In the genomic region with DNA sequence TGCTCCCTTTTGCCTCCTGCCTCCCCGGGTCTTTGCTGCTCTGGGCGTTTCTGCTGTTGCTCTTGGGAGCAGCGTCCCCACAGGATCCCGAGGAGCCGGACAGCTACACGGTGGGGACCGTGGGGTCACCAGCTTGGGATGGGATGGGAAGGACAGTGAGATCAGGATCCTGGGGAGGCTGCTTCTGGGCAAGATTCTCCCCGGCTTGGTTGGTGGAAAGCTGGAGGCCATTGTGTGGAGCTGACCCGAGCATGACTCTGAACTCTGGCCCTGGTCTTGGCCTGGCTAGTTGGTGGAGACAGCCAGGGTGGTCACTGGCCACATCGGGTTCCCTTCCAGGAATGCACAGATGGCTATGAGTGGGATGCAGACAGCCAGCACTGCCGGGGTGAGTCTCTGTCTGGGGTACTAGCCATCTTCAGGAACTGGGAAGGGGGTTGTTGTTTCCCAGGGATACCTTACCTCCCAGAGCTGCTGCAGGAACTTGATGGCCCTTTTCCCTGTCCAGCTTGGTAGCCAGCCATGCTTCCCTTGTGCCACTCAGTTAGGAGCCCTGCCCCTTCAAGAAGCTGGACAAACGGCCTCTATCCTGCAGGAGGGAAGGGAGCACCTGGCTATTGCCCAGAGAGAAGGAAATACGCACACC, we compare ENCODE assay signal across 8 mouse cellular contexts. TPM values are rescaled to one million over a fixed set of nuclear protein-coding genes. Genes with fewer than 3 reads are reported as not detected.
DNase-seq lines count a peak whose midpoint lies in the region; ATAC-seq and TF ChIP-seq lines count a peak whose summit lies in the region.

No protein-coding gene starts in this region.

- H3K4me1 ChIP-seq in heart, embryonic 10.5 days, result peaks cover 39% of the 10 kb centered on the region
- H3K4me1 ChIP-seq in MEL (ENCODE audit: control insufficient read depth in 1 of 2, insufficient read depth in 2 of 2, low read length in 2 of 2), result peaks cover 0 to 5% of the 10 kb centered on the region in 2 experiments; a peak in 1 of 4 replicates
- peaks cover 10% of the 10 kb centered on the region; the same call in 1 of the 2 replicates for H3K4me1 ChIP-seq in forebrain, embryonic 14.5 days (ENCODE audit: control insufficient read depth, insufficient read depth, low read length)
- peaks cover 4% of the 10 kb centered on the region; the same call in 1 of the 2 replicates for H3K4me1 ChIP-seq in liver, embryonic 11.5 days (replicated peaks; ENCODE audit: control insufficient read depth, insufficient read depth, low read length)

- ATAC-seq in forebrain, embryonic 14.5 days, result no peak
- ATAC-seq in liver, embryonic 11.5 days (replicated peaks; ENCODE audit: low FRiP score), result no peak

- H3K4me3 ChIP-seq in heart, embryonic 10.5 days, result peak overlapping the region; percentile 81
- H3K4me3 ChIP-seq in MEL (ENCODE audit: control insufficient read depth in 1 of 2, insufficient read depth in 1 of 2, low read depth in 2 of 2, low read length in 2 of 2), result peak overlapping the region; percentile 47 to 92; a peak in 3 of 4 replicates
- H3K4me3 ChIP-seq in forebrain, embryonic 14.5 days (ENCODE audit: low read depth, low read length), result peak overlapping the region; percentile 55
- H3K4me3 ChIP-seq in liver, embryonic 11.5 days (ENCODE audit: low read depth, low read length), result peak overlapping the region; percentile 62

- DNase-seq in heart, embryonic 10.5 days (ENCODE audit: low spot score), result no peak
- DNase-seq in heart, adult 8-10 months (ENCODE audit: low spot score), result no peak
- no peak for DNase-seq in MEL (ENCODE audit: low read depth, low spot score)
- DNase-seq in forebrain, embryonic 14.5 days (ENCODE audit: low spot score), result no peak
- DNase-seq in liver, embryonic 11.5 days (ENCODE audit: low spot score), result no peak
- no peak for DNase-seq in frontal cortex, postnatal 36 days (ENCODE audit: low spot score in 2 of 2)
- DNase-seq in spleen, adult 12 weeks (ENCODE audit: low spot score), result no peak
- no peak for DNase-seq in ovary, postnatal 14 days (ENCODE audit: low spot score)

- peak overlapping the region; percentile 96 for H3K27ac ChIP-seq in heart, embryonic 10.5 days
- H3K27ac ChIP-seq in MEL (ENCODE audit: control insufficient read depth, low read depth, low read length), result no peak overlapping the region
- no peak overlapping the region; the same call in 1 of the 2 replicates for H3K27ac ChIP-seq in forebrain, embryonic 14.5 days (ENCODE audit: low read depth, low read length)
- H3K27ac ChIP-seq in liver, embryonic 11.5 days (ENCODE audit: low read depth, low read length), result peak overlapping the region; percentile 59

- TF ChIP-seq CTCF in MEL (IDR thresholded peaks at IDR 0.05 in 2 of 3, conservative IDR thresholded peaks at IDR 0.05 in 1 of 3; ENCODE audit: control insufficient read depth in 1 of 3, insufficient read depth in 1 of 3, low read depth in 2 of 3, low read length in 3 of 3, poor library complexity in 1 of 3, severe bottlenecking in 1 of 3), result no peak

- no peak for TF ChIP-seq POLR2A in MEL (IDR thresholded peaks at IDR 0.05; ENCODE audit: control insufficient read depth in 1 of 2, insufficient read depth in 1 of 2, low read depth in 1 of 2, low read length in 2 of 2, poor library complexity in 1 of 2)

- TF ChIP-seq EP300 in MEL (IDR thresholded peaks at IDR 0.05; ENCODE audit: low read depth in 1 of 2, low read length in 2 of 2), result no peak

- H3K9ac ChIP-seq in MEL (ENCODE audit: control insufficient read depth, low read depth, low read length, poor library complexity, severe bottlenecking), result peak overlapping the region; percentile 78
- H3K9ac ChIP-seq in forebrain, embryonic 14.5 days (ENCODE audit: low read length), result peak overlapping the region; percentile 78
- peak overlapping the region; percentile 65 for H3K9ac ChIP-seq in liver, embryonic 11.5 days (ENCODE audit: low read depth, low read length)

- no peaks in the 10 kb centered on the region; the same call in 1 of the 2 replicates for H3K79me2 ChIP-seq in MEL (ENCODE audit: control insufficient read depth, insufficient read depth, low read length, poor library complexity)

- H3K36me3 ChIP-seq in heart, embryonic 10.5 days, result peaks cover 41% of the 10 kb centered on the region
- peaks cover 0 to 4% of the 10 kb centered on the region in 2 experiments; a peak in 2 of 4 replicates for H3K36me3 ChIP-seq in MEL (ENCODE audit: control insufficient read depth in 1 of 2, insufficient read depth in 2 of 2, low read length in 2 of 2)
- H3K36me3 ChIP-seq in forebrain, embryonic 14.5 days (ENCODE audit: control insufficient read depth, insufficient read depth, low read length), result peaks cover 11% of the 10 kb centered on the region; the same call in 1 of the 2 replicates
- peaks cover 6% of the 10 kb centered on the region; the same call in 1 of the 2 replicates for H3K36me3 ChIP-seq in liver, embryonic 11.5 days (ENCODE audit: control insufficient read depth, insufficient read depth, low read length)

- H3K4me2 ChIP-seq in forebrain, embryonic 14.5 days (ENCODE audit: low read length), result peak overlapping the region; percentile 94
- H3K4me2 ChIP-seq in liver, embryonic 11.5 days, result peak overlapping the region; percentile 96

- WGBS in heart, embryonic 10.5 days, result 17% methylated on average over 13 of the region's 13 CpGs
- WGBS in forebrain, embryonic 14.5 days, result 28% methylated on average over 13 of the region's 13 CpGs
- 31% methylated on average over 13 of the region's 13 CpGs for WGBS in liver, embryonic 11.5 days

- H3K27me3 ChIP-seq in heart, embryonic 10.5 days (ENCODE audit: insufficient read depth, poor library complexity, severe bottlenecking), result no peaks in the 10 kb centered on the region
- no peaks in the 10 kb centered on the region for H3K27me3 ChIP-seq in MEL (ENCODE audit: control insufficient read depth in 1 of 2, insufficient read depth in 2 of 2, low read length in 2 of 2)
- H3K27me3 ChIP-seq in forebrain, embryonic 14.5 days (replicated peaks; ENCODE audit: control insufficient read depth, insufficient read depth, low read length), result no peaks in the 10 kb centered on the region
- H3K27me3 ChIP-seq in liver, embryonic 11.5 days (replicated peaks; ENCODE audit: control insufficient read depth, insufficient read depth, low read length), result no peaks in the 10 kb centered on the region; the same call in 1 of the 2 replicates

- H3K9me3 ChIP-seq in heart, embryonic 10.5 days, result no peaks in the 10 kb centered on the region
- H3K9me3 ChIP-seq in MEL (replicated peaks; ENCODE audit: insufficient read depth, low read length), result no peaks in the 10 kb centered on the region
- H3K9me3 ChIP-seq in forebrain, embryonic 14.5 days (replicated peaks; ENCODE audit: control insufficient read depth, low read length), result no peaks in the 10 kb centered on the region
- no peaks in the 10 kb centered on the region for H3K9me3 ChIP-seq in liver, embryonic 11.5 days (ENCODE audit: control insufficient read depth, low read length)

- TF ChIP-seq RAD21 in MEL (IDR thresholded peaks at IDR 0.05; ENCODE audit: low read depth, low read length), result no peak

RNA-seq across cellular contexts. Expression of a gene that starts 1.4 kb away (rescaled TPM):
- 62.7 and 92.3 TPM in 2 replicates for polyA plus RNA-seq in heart, embryonic 10.5 days (2016; fragmentation: Nextera tagmentation; extraction: Ambion mirVana)
- 10 to 100 TPM in 2 of 4 experiments, 1 to 10 TPM in 2; 6.5 to 11.2 (median 9.5) TPM for total RNA-seq in heart, adult 8-10 months (2022)
- total RNA-seq in MEL (2012; rRNA removed), result 7.5 and 10.4 TPM in 2 replicates
- 10 to 100 TPM in 1 of 2 experiments, not detected in 1; 17.7 TPM for polyA plus RNA-seq in MEL (2012; ENCODE audit: insufficient read depth in 1 of 2, insufficient read length in 2 of 2, low read depth in 1 of 2, low replicate concordance in 2 of 2, missing spikeins in 1 of 2)
- 25.1 and 29.0 TPM in 2 replicates for polyA plus RNA-seq in forebrain, embryonic 14.5 days (2014; fragmentation: Nextera tagmentation; extraction: Ambion mirVana)
- 47.8 and 55.3 TPM in 2 replicates for polyA plus RNA-seq in liver, embryonic 11.5 days (2014; fragmentation: Nextera tagmentation; extraction: Ambion mirVana)

RNA-seq across cellular contexts. Expression of a gene that starts 6.9 kb away (rescaled TPM):
- polyA plus RNA-seq in heart, embryonic 10.5 days (2016; fragmentation: Nextera tagmentation; extraction: Ambion mirVana), result 0.85 and 1.1 TPM in 2 replicates
- under 1 TPM in 3 of 4 experiments, not detected in 1; 0.29 to 0.38 (median 0.37) TPM for total RNA-seq in heart, adult 8-10 months (2022)
- total RNA-seq in MEL (2012; rRNA removed), result 0.15 TPM in 1 of 2 replicates, not detected in the other
- polyA plus RNA-seq in MEL (2012; ENCODE audit: insufficient read depth in 1 of 2, insufficient read length in 2 of 2, low read depth in 1 of 2, low replicate concordance in 2 of 2, missing spikeins in 1 of 2), result under 1 TPM in 1 of 2 experiments, not detected in 1; 0.39 TPM
- polyA plus RNA-seq in forebrain, embryonic 14.5 days (2014; fragmentation: Nextera tagmentation; extraction: Ambion mirVana), result 3.4 and 5.3 TPM in 2 replicates
- 0.39 and 0.52 TPM in 2 replicates for polyA plus RNA-seq in liver, embryonic 11.5 days (2014; fragmentation: Nextera tagmentation; extraction: Ambion mirVana)

RNA-seq across cellular contexts. Expression of a gene that starts 13.0 kb away (rescaled TPM):
- polyA plus RNA-seq in heart, embryonic 10.5 days (2016; fragmentation: Nextera tagmentation; extraction: Ambion mirVana), result 41.7 and 44.7 TPM in 2 replicates
- 10 to 100 TPM; 15.8 to 27.3 (median 21.9) TPM for total RNA-seq in heart, adult 8-10 months (2022)
- total RNA-seq in MEL (2012; rRNA removed), result 34.3 and 38.9 TPM in 2 replicates
- polyA plus RNA-seq in MEL (2012; ENCODE audit: insufficient read depth in 1 of 2, insufficient read length in 2 of 2, low read depth in 1 of 2, low replicate concordance in 2 of 2, missing spikeins in 1 of 2), result 10 to 100 TPM in 1 of 2 experiments, not detected in 1; 50.5 TPM
- 51.8 and 57.1 TPM in 2 replicates for polyA plus RNA-seq in forebrain, embryonic 14.5 days (2014; fragmentation: Nextera tagmentation; extraction: Ambion mirVana)
- 28.3 and 33.8 TPM in 2 replicates for polyA plus RNA-seq in liver, embryonic 11.5 days (2014; fragmentation: Nextera tagmentation; extraction: Ambion mirVana)

RNA-seq across cellular contexts. Expression of a gene that starts 14.8 kb away (rescaled TPM):
- 79.5 and 87.9 TPM in 2 replicates for polyA plus RNA-seq in heart, embryonic 10.5 days (2016; fragmentation: Nextera tagmentation; extraction: Ambion mirVana)
- total RNA-seq in heart, adult 8-10 months (2022), result 10 to 100 TPM; 41.3 to 52.3 (median 49.2) TPM
- total RNA-seq in MEL (2012; rRNA removed), result 21.9 and 28.3 TPM in 2 replicates
- polyA plus RNA-seq in MEL (2012; ENCODE audit: insufficient read depth in 1 of 2, insufficient read length in 2 of 2, low read depth in 1 of 2, low replicate concordance in 2 of 2, missing spikeins in 1 of 2), result 10 to 100 TPM in 1 of 2 experiments, not detected in 1; 63.5 TPM
- polyA plus RNA-seq in forebrain, embryonic 14.5 days (2014; fragmentation: Nextera tagmentation; extraction: Ambion mirVana), result 153 and 167 TPM in 2 replicates
- 60.9 and 66.7 TPM in 2 replicates for polyA plus RNA-seq in liver, embryonic 11.5 days (2014; fragmentation: Nextera tagmentation; extraction: Ambion mirVana)

RNA-seq across cellular contexts. Expression of a gene that starts 15.1 kb away (rescaled TPM):
- 2,322 and 2,829 TPM in 2 replicates for polyA plus RNA-seq in heart, embryonic 10.5 days (2016; fragmentation: Nextera tagmentation; extraction: Ambion mirVana)
- total RNA-seq in heart, adult 8-10 months (2022), result 100 to 1,000 TPM; 142 to 201 (median 170) TPM
- 880 and 979 TPM in 2 replicates for total RNA-seq in MEL (2012; rRNA removed)
- 1,000 to 10,000 TPM in 1 of 2 experiments, not detected in 1; 2,037 TPM for polyA plus RNA-seq in MEL (2012; ENCODE audit: insufficient read depth in 1 of 2, insufficient read length in 2 of 2, low read depth in 1 of 2, low replicate concordance in 2 of 2, missing spikeins in 1 of 2)
- 4,491 and 4,757 TPM in 2 replicates for polyA plus RNA-seq in forebrain, embryonic 14.5 days (2014; fragmentation: Nextera tagmentation; extraction: Ambion mirVana)
- 2,498 and 2,516 TPM in 2 replicates for polyA plus RNA-seq in liver, embryonic 11.5 days (2014; fragmentation: Nextera tagmentation; extraction: Ambion mirVana)

Comparison
In these comparisons a context has a peak if more than half of its experiments do, and no peak if none do; other contexts are left out.
1. H3K27ac ChIP-seq: peak in heart, embryonic 10.5 days (single experiment) and liver, embryonic 11.5 days (single experiment); none in MEL (single experiment) and forebrain, embryonic 14.5 days (single experiment).
2. Peak in every context shown above with its lines, with median percentiles within 50 percentile points of each other: H3K4me3 ChIP-seq and H3K9ac ChIP-seq.